In genomic region chr3:51963891-51964593, GRCm38 (mm10) we compare ENCODE assay signal across 10 mouse cellular contexts.
DNase-seq lines count a peak whose midpoint lies in the region; ATAC-seq lines count a peak whose summit lies in the region.
"Had no signal": no experiment of that assay in that cellular context is flagged by ENCODE, and none has a peak within 500 bp of the region (broad histone marks: within the 10 kb centered on the region; RNA-seq: fewer than 3 reads in every experiment).

No protein-coding gene starts in this region.

- no peak overlapping the region for H3K9ac ChIP-seq in heart, embryonic 14.5 days (ENCODE audit: low read length)
- no peak overlapping the region for H3K9ac ChIP-seq in hindbrain, embryonic 15.5 days
- H3K9ac ChIP-seq in neural tube, embryonic 11.5 days (ENCODE audit: low read length): peak overlapping the region; percentile 23
- H3K9ac ChIP-seq in kidney, embryonic 14.5 days (ENCODE audit: low read depth, low read length): no peak overlapping the region

- H3K9me3 ChIP-seq in heart, embryonic 14.5 days (ENCODE audit: control insufficient read depth, low read length): no peaks in the 10 kb centered on the region
- H3K9me3 ChIP-seq in hindbrain, embryonic 15.5 days: no peaks in the 10 kb centered on the region
- H3K9me3 ChIP-seq in neural tube, embryonic 11.5 days (ENCODE audit: control insufficient read depth, low read length): no peaks in the 10 kb centered on the region
- H3K9me3 ChIP-seq in kidney, embryonic 14.5 days (ENCODE audit: control insufficient read depth, low read length): no peaks in the 10 kb centered on the region

- H3K4me3 ChIP-seq in heart, embryonic 14.5 days (ENCODE audit: control insufficient read depth in 1 of 2, insufficient read depth in 1 of 2, low read depth in 1 of 2, low read length in 2 of 2): no peak overlapping the region
- no peak overlapping the region for H3K4me3 ChIP-seq in hindbrain, embryonic 15.5 days
- H3K4me3 ChIP-seq in neural tube, embryonic 11.5 days (ENCODE audit: low read depth, low read length): no peak overlapping the region
- no peak overlapping the region for H3K4me3 ChIP-seq in kidney, embryonic 14.5 days (ENCODE audit: low read length)

- peaks cover 17 to 27% of the 10 kb centered on the region in 2 experiments for H3K4me1 ChIP-seq in heart, embryonic 14.5 days (ENCODE audit: control insufficient read depth in 2 of 2, insufficient read depth in 2 of 2, low read length in 2 of 2)
- peaks cover 41% of the 10 kb centered on the region for H3K4me1 ChIP-seq in hindbrain, embryonic 15.5 days (replicated peaks)
- peaks cover 14% of the 10 kb centered on the region for H3K4me1 ChIP-seq in neural tube, embryonic 11.5 days (ENCODE audit: control insufficient read depth, insufficient read depth, low read length)
- peaks cover 16% of the 10 kb centered on the region for H3K4me1 ChIP-seq in kidney, embryonic 14.5 days (ENCODE audit: control insufficient read depth, insufficient read depth, low read length)

- no peak for ATAC-seq in heart, embryonic 14.5 days (ENCODE audit: insufficient number of reproducible peaks, insufficient read depth, low FRiP score, low read depth)
- peak; percentile 76 for ATAC-seq in hindbrain, embryonic 15.5 days (ENCODE audit: low FRiP score, low read depth)
- ATAC-seq in neural tube, embryonic 11.5 days (ENCODE audit: insufficient read depth, low FRiP score, low TSS enrichment): peak; percentile 81
- no peak for ATAC-seq in kidney, embryonic 14.5 days (ENCODE audit: low FRiP score, low TSS enrichment)

- H3K27ac ChIP-seq in heart, embryonic 14.5 days (replicated peaks in 1 of 2; ENCODE audit: control insufficient read depth in 1 of 2, insufficient read depth in 1 of 2, low read depth in 2 of 2, low read length in 2 of 2): peak overlapping the region; percentile 22 to 38; a peak in 1 of 4 replicates
- peak overlapping the region; percentile 83 for H3K27ac ChIP-seq in hindbrain, embryonic 15.5 days (replicated peaks)
- peak overlapping the region; percentile 47 for H3K27ac ChIP-seq in neural tube, embryonic 11.5 days (ENCODE audit: low read depth, low read length)
- no peak overlapping the region for H3K27ac ChIP-seq in kidney, embryonic 14.5 days (ENCODE audit: low read depth, low read length)

- no peaks in the 10 kb centered on the region for H3K36me3 ChIP-seq in heart, embryonic 14.5 days (ENCODE audit: control insufficient read depth, insufficient read depth, low read length)
- H3K36me3 ChIP-seq in hindbrain, embryonic 15.5 days: no peaks in the 10 kb centered on the region
- no peaks in the 10 kb centered on the region for H3K36me3 ChIP-seq in neural tube, embryonic 11.5 days (ENCODE audit: control insufficient read depth, insufficient read depth, low read length)
- no peaks in the 10 kb centered on the region for H3K36me3 ChIP-seq in kidney, embryonic 14.5 days (ENCODE audit: control insufficient read depth, insufficient read depth, low read length)

- no peaks in the 10 kb centered on the region for H3K27me3 ChIP-seq in heart, embryonic 14.5 days (ENCODE audit: control insufficient read depth, insufficient read depth, low read length)
- no peaks in the 10 kb centered on the region for H3K27me3 ChIP-seq in hindbrain, embryonic 15.5 days
- H3K27me3 ChIP-seq in neural tube, embryonic 11.5 days (ENCODE audit: control insufficient read depth, insufficient read depth, low read length): no peaks in the 10 kb centered on the region
- no peaks in the 10 kb centered on the region for H3K27me3 ChIP-seq in kidney, embryonic 14.5 days (ENCODE audit: control insufficient read depth, insufficient read depth, low read length)

- WGBS in heart, embryonic 14.5 days: 15% methylated on average over 4 of the region's 4 CpGs
- 9% methylated on average over 4 of the region's 4 CpGs for WGBS in hindbrain, embryonic 15.5 days
- WGBS in neural tube, embryonic 11.5 days: 20% methylated on average over 3 of the region's 4 CpGs
- WGBS in kidney, embryonic 14.5 days: 32% methylated on average over 4 of the region's 4 CpGs

- no peak for DNase-seq in heart, adult 9 months (ENCODE audit: low spot score in 2 of 2)
- DNase-seq in embryo, embryonic 11 days: peak; percentile 51
- DNase-seq in neural tube, embryonic 11.5 days (ENCODE audit: low spot score): peak; percentile 53
- no peak for DNase-seq in ovary, postnatal 10 days (ENCODE audit: low spot score)
- DNase-seq in spleen, adult 18-20 months: no peak
- DNase-seq: adrenal gland, postnatal 25 days; thymus, postnatal 25 days had no signal

- H3K4me2 ChIP-seq in heart, embryonic 14.5 days (ENCODE audit: low read length): peak overlapping the region; percentile 9; the same call in 1 of the 2 replicates
- peak overlapping the region; percentile 18 for H3K4me2 ChIP-seq in hindbrain, embryonic 15.5 days
- no peak overlapping the region for H3K4me2 ChIP-seq in neural tube, embryonic 11.5 days (ENCODE audit: low read depth)
- H3K4me2 ChIP-seq in kidney, embryonic 14.5 days (replicated peaks; ENCODE audit: low read depth, low read length): no peak overlapping the region

Comparison
In these comparisons a context has a peak if more than half of its experiments do, and no peak if none do; other contexts are left out.
1. ATAC-seq: peak in hindbrain, embryonic 15.5 days (single experiment) and neural tube, embryonic 11.5 days (single experiment); none in heart, embryonic 14.5 days (single experiment) and kidney, embryonic 14.5 days (single experiment).
2. H3K4me2 ChIP-seq: peak in heart, embryonic 14.5 days (single experiment) and hindbrain, embryonic 15.5 days (single experiment); none in neural tube, embryonic 11.5 days (single experiment) and kidney, embryonic 14.5 days (single experiment).
3. DNase-seq: peak in embryo, embryonic 11 days (single experiment) and neural tube, embryonic 11.5 days (single experiment); none in heart, adult 9 months (0 of 2), ovary, postnatal 10 days (single experiment) and spleen, adult 18-20 months (0 of 2).